Mouse (Mus musculus) A20 (cell line): ENCODE results near the gene Mid2.
"Not testable (repeated sequence)": the region's sequence is repeated elsewhere in the genome, so short reads cannot be mapped to it uniquely, and the experiment has no call there.

ENCODE experiments used
- DNase-seq: peaks from one replicate; pipeline ENCODE4 v3.0.0-alpha.2; 2011; ENCODE audit warnings: low read depth, low spot score

Gene Mid2

DNA sequence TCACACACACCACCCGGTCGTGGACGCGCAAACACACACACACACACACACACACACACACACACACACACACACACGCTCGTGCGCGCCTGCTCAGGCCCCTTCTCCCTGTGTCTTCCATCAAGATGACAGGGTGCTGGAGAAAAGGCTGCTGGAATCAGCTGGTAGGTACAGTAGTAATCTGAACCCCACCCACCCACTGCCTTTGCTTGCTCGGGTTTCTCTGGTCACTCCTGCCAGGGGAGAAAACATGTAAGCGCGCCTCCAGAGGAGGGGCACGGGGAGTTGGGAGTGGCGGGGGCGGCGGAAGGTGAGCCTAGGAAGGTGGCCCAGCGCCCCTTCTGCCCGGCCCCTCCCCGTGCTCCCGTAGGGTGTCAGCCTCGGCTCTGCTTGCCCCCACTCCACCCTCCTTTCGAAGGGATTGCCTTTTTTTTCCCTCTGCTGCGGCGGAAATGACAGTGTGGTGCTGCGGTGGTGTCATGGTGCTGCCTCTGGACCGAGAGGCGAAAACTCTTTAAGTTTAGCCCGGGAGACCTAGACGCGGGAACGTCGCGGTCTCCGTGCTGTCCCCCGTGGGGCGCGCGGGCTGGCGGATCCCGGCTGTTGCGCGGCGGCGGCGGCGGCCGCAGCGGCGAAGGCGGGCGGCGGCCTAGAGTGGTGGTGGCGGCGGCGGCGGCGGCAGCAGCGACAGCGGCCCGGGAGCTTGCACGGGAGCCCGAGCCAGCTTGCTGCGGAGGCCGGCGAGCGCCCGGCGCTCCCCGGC, at the start of gene Mid2:
Gene Mid2, plus strand, starts transcription at position 121 of the 763 bp plus-strand sequence.
- peak; percentile 63 for DNase-seq

DNA sequence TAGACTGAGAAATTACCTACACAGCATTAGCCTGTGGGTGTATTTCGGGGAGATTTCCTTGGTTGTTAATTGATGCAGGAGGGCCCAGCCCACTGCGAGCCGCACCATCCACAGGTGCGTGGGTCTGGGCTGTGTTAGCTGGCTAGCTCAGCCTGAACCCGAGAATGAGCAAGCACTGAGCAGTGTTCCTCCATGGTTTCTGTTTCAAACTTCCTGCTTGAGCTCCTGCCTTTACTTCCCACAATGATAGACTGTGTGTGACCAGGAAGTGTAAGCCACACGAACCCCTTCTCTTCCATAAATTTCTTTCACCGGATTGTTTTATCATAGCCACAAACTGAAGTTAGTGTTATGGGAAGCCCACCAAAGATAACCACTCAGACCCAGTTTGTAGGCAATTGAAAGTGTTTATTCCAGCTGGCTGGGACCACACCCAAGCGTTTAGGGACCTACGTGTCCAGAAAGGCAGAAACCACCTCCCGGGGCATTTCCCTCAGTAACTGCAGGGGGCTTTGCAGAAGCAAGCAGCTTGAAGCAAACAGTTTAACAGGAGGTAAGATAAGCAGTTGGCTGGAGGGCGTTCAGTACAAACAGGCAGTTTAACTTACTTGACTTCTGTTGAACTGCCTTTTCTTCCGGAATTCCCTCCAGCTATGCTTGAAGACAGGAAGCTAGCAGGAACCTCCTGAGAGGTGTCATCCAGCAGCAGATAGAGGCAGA, 39.4 kb upstream of the Mid2 start:
- no peak for DNase-seq

DNA sequence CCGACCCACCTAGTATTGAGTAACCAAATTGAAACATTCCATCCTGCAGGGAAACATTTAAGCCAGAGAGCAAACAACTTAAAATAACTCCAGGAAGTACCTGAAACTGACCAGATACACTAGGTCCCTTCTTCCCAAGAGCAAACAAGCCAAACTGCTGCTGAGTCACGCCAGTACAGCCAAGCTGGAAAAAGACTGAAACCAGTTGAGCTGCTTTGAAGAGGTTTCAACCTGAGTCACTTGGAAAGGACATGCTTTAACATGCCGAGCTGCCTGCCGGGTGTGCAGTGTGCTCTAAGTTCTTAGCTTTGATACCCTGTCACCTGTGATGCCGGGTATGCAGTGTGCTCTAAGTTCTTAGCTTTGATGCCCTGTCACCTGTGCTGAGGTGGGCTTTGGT, 26.4 kb upstream of the Mid2 start:
- DNase-seq = no peak

DNA sequence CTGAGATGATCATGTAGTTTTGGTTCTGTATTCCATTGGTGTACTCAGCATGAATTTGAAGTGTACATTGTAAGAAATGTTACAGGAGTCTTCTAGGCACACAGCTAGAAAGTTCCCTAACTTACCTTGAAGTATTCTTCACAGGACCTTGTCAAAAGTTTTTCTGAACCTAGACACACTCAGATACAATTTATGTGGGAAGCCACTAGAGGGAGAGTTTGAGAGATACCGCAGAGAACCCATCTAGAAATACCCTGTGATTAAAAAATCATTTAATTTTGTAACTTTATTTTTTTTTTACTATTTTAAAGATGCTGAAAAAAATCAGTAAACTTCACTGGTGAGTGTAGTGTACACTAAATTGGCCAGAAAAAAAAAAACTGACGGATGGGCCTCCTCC, 24.8 kb upstream of the Mid2 start:
- DNase-seq = no peak

DNA sequence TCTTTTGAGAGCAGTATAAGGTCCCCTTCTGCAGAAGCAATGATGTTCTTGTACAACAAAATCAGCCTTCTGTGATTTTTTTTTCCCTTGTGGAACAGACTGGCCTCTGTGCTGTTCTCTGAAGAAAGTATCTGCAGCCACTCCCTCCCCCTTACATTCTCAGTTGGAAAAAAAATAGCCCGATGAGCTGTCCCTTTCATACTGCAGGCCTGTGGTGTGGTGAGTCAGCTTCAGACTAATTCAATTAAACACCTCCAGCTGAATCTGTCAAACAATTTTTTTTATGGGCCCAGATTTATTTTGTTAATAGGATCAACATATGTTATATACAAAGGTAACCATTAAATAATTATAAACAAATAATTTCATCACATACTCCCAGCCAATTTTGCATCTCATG, 3.7 kb upstream of the Mid2 start:
- DNase-seq = no peak

DNA sequence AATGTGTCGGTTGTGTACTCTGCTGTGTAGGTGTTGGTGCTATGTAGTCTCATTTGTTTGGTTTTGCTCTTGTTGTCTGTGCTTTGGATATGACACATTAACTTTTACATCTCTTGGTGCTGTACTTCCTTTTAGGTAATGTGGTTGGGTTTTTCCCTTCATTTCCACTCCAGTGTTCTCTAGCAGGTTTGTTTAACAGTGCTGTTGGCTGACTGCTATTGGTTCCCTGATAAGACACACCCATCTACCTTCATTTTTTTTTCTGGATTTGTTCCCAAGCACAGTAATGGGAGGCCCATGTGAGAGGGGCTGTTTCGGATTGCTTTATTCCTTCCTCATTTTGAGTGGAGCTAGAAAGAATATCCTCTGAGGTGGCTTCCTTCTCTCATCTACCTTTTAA, 883 bp upstream of the Mid2 start:
- peak; percentile 62 for DNase-seq

DNA sequence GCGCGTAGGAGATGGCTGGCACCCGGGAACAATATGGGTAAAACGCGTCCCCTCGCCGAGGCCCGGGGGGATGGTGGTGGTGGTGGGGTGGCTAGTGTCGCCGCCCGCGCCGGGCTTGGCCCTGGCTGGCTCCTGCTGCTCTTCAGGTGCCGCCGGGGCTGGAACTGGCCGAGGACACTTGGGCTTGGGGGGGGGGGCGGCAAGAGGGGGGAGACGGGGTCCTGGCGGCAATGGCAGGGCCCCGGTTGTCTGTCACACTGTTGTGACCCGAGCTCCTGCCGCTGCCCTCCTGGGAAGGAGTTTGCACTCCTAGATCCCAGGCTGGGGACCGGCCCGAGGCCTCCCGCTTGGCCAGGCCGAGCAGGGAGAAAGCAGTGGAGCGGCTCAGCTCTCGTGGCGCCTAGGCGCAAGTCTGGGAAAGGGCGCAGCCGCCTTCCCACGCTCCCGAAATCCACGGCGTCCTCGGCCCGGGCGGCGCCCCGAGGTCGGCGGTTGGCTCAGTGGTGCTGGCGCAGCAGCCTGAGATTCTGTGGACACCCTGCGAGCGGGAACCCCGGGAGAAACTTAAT, 927 bp downstream of the Mid2 start:
- DNase-seq = no peak

DNA sequence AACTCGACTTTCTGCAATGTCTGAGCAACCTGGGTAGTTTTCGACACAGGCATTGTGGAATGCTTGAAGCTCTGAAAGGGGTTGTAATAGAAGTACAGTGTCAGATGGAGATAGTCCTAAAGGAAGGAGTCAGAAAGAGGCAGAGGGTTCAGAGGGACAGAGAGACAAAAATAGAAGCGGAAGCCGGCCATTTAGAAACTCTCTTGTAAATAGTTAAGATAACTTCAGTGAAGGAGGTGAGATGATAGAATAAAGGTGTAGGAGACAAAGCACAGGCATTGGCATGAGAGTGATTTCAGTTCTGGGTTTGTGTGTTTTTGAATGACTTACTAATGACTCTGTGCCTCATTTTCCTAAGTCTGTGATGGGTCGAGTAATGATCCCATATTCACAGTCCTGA, 11.0 kb downstream of the Mid2 start:
- no peak for DNase-seq

DNA sequence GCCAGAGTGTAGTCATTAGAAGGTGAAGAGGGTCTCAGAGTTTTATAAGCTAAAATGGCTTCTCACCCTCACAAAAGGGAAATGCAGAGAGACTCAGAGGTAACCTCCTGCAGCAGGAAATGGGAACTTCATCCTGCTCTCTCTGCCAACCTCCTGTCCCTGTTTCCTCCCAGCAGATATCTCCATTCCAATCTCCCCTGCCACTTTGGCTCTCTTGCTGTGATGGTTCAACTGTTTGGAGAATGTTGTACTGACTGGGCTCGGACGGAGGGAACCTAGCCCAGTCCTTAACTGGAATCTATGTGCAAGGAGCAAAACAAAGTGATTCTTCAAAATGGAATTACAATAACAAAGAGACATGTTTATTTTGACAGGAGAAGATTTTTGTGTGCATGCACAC, 23.9 kb downstream of the Mid2 start:
- no peak for DNase-seq

DNA sequence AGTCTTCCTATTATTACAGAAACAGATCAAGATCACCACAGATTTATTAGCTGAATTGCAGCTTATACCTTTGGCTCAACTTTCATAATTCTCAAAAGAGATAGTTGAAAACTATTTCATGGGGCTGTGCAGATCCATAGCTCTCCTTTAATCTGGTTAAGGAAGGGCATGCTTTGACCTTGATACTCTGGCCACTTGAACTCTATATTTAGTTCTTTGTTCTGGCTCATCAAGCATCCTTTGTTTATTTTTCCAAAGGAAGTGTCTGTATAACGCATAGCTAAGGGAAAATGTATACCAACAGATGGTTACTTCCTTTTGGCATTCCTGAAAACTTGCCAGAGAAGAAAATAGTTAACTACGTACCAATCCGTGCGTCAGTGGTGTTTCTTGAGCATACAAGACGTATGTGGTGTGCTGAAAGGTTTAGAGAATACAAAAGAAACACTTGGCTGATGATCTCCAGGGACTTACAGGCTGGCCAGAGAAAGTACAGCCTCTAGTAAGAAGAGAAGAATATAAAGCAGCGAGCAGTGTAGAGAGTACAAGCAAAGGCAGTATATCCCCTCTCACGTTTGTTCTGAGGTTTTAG, 33.6 kb downstream of the Mid2 start:
- not testable (repeated sequence) for DNase-seq

DNA sequence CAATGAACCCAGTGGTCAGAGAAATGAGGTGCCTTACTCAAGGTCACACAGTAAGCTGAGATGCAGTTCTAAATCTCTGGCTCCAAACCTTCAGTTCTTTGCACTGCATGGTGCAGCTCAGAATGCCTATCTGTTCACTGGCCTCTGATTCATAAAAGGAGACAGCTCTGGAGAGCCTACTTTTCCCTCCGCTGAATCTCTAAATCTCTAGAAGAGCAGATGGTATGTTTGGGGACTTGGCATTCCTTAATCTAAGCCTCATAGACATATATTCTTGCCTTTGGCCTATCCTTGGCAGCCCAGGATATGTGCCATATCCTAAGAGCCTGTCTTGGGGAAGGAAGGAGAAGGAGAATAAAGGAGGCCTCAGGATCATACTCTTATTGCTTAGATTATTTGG, 38.8 kb downstream of the Mid2 start:
- no peak for DNase-seq

DNA sequence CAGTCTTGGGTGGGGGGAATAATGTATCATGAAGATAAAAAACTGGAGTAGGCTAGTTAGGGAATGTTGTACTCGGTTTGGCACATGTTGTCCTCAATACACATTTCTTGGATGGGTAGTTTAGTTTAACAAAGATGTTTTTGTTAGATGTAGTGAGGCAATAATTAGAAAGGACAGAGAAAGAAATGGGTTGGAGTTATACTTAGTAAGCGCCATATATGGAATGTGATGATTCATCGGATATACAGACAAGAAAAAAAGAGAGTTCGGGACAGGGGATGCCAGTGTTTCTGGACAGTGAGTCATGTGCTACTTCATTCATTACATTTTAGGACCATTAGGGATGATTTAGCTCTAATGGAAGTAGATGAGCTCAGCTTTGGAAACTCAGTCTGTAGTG, 41.7 kb downstream of the Mid2 start:
- DNase-seq = no peak

DNA sequence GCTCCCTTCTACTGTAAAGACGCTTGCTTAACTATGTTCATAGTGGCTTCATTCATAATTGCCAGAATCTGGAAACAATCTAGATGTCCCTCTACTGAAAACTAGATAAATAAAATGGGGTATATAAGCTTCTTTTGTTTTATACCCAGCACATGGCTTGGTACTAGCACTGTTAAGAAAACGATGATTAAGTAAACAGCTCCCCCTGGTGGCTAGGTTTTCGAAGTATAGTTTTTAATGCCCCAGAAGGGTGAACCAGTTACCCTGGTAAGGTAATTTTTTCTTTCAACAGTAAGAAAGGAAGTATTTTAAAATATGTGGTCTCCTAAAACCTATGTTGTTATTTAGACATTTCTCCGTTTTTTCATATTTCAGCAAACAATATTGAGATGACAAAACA, 58.0 kb downstream of the Mid2 start:
- DNase-seq = peak; percentile 49

DNA sequence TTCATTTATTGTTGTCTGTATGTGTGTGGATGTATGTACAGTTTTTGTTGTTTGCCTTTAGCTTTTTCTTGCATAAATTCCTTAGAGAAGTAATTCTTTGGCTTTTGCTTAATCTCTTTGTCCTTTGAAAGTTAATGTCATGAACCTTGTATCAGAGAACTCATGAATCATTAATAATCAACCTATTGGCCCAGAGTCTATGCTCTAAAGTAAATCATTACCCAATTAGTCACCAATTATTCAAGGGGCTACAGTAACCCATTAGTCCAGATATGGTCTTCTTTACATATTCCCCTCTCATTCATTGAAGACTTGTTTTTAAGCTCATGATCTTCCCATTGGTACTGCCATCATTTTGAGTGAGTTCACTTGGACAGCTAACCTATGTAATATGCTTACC, 74.6 kb downstream of the Mid2 start:
- DNase-seq = no peak

DNA sequence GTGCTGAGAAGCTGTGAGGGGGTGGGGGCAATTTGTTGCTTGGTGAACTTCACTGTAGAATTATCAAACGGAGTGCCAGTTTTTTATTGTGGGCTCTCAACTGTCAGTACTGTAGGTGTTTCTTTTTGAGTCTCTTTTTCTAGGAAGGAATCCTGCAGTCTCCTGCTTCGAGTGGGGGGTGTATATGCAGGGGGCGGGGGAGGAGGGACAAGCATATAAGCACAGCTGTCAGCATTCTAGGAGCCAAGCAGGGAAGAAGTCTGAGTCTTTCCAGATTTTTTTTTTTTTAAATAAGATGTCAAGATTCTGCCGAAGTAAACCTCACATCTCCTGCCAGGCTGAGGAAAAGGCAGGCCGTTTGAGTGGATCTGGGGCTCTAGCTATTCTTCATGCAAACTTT, 78.8 kb downstream of the Mid2 start:
- DNase-seq = no peak

DNA sequence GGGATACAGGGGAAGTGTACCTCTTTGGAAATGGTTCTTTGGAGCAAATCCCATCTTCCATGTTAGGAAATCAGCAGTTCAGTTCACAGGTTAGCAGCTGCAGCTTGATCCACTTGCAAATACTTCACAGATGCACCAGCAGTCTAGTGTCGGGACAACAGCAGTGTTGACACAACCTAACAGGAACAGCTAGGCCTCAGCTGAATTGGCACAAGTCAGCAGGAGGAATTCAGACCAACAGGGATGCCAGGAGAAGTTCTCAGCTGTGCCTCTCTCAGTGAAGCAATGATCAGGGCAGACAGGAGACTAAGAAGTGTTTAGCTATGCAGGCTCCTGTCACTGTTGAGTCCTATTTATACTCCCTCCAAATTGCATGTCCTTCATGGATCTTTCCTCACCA, 105.4 kb downstream of the Mid2 start:
- no peak for DNase-seq

DNA sequence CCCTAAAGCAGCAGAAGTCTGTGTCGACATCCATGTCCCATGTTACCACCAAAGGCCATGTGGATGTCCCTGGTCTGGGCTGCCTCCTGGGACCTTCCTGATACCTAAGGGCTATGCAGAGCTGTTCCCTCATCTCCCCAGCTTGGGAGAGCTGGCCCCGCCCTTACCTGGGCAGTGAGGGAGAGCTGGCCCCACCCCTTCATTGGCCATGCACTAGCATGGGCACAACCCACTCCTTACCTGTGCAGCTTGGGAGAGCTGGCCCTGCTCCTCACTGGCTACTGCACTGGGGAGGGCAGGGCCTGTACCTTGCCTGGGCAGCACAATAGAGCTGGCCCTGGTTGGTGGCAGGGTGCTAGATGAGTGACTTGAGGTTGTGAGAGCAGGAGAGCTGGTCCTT, 140.9 kb downstream of the Mid2 start:
- no peak for DNase-seq

DNA sequence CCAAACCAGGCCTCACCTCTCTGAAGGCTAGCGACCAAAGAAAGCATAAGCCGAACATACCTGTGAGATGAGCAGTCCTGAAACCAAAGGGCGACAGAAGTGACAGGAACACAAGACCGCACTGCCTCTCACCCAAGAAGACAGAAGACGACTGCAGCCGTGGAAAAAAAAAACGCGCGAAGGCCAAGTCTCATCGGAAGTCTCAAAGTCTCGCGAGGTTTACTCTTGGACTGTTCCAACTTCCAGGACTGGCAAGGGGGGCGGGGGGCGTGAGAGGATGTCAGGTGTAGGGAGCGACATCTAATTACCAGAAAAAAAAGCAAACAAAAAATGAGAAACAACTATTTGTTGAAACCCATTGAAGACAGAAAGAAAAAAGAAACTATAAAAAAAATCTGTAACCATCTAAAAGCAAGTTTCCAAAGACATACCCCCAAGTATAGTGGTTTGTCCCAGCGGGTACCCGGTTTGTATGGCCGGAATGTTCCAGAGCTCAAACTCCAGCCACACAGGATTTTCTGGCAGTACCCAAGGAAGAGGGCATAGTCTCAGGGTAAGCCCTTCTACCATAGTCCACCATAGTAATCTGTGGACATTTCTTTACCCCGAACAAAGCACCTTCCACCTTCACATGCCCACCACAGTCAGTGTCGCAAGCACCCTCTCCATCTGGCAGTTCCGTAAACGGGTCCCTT, 149.1 kb downstream of the Mid2 start, which contains the start of gene Tex13b:
Gene Tex13b, minus strand, starts transcription at position 122 of the 695 bp plus-strand sequence.
- no peak for DNase-seq
